Mouse (Mus musculus) CH12F3 (cell line): ENCODE measurements around the gene Atp8b3.

Experiments used
- in situ Hi-C: fragments of 300-500 bp; cut with MboI; formaldehyde crosslinking; loops from 2 replicates; pipeline ENCODE4 v1.14.3; 2020; ENCODE audit warnings: low sequenced_read_pairs

The Atp8b3 gene

DNA sequence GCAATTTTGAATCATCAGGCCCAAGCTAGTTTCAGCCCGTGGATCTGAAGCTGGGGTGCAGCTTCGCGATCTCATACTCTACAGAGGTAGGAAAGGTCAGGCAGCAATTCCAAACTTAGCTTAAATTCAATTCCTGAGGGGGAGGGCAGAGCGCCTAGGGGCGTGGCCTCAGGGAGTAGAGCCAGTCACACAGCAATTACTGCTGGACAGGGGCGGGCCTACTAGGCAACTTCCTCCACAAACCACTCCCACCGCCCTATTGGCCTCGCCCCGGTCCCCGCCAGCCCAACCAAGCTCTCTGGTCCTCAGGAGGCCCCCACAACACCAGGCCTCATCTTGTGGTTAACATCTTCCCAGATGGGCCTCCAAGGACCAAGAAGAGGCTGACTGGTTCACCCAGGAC, 30.7 kb upstream of the Atp8b3 start:
- in situ Hi-C loops, result no loop called here

DNA sequence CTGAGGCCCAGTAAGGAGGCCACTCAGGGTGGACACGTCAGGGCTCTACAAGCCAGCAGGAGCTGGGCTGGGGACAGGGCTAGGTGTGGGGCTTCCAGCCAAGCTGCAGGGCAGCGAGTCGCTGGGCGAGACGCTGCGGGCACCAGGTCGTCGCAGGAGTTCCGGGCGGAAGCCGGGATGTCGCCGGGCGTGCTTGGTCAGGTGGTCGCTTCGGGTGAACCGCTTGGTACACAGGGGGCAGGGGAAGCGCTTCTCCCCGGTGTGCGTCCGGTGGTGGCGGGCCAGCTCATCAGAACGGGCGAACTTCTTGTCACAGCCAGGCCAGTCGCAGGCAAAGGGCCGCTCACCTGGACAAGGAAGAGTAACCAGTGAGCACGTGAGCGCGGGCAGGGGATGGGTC, 30.0 kb upstream of the Atp8b3 start:
- in situ Hi-C loops, result no loop called here

DNA sequence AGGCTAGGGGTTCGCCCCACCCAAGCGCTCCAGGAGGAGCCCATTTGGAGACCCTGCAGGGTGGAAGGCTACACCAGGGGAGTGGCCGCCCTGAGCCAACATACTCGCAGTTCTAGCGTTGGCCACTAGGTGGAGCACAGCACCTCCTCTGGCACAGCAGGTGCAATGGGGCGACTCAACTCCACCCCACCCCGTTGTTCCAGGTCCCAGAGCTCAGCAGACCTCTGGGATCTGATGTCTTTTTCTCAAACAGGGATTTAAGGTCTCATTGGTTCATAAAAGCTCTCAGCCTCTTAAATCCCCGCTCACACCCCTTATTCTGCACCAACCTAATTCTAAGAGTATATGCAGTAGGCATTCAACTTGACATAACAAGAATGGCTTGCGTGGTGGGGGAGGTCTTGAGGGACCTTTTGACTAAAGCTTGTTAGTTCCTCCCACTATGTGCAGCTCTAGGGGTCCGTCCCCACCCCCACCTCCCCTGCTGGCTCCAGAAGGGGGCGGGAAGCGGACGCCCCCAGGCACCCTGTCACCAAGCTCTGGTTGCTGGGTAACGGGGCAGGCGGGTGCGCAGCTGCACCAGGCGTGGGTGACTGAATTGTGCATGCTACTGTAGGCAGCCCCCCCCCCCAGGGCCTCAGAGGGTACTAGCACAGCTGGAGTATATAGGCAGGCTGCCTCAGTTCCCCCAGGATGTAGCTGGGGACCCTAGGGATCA, 27.6 kb upstream of the Atp8b3 start:
- in situ Hi-C loops, result no loop called here

DNA sequence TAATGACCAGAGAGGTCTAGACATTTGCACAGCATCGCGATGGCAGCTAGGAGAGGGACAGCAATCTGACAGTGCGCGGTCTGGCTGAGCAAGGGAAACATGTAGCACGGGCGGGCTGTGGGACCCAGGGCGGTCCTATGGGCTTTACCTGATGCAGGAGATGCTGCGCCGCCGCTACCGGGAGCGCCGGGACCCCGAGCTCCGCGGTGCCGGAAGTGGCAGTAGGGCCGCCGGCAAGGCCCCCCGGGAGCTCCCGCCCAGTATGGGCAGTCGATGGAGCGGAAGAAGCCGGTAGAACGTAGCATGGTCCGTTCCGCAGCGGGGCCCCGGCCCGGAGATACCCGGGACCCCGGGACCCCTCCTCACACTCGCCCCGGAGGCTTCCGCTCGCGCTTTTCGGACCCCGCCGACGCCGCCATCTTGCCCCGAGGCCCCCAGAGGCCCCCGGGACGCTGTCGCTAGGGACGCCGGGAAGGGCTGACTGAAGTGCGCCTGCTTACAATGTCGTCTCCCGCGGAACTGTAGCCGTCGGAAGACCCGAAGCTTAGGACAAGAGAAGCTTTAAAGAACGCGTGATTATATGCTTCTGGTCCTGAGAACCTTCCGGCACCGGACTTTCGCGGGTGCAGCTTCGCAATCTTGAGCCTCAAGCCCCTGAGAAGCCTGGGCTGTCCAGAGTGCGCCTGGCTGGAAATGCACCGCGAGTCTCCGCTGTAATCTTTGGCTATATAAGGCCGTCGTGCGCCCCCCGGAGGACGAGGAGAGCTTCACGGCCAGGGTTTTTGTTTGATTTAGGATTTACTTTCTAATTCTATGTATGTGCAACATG, 22.4 kb upstream of the Atp8b3 start, which contains the start of gene Rexo1:
Gene Rexo1 (minus strand): TSS at position 445 of the 829 bp plus-strand sequence.
- in situ Hi-C loops, result no loop called here

GRCm38 (mm10) chr10:80560621-80561020, 21.7 kb upstream of the Atp8b3 start:
- in situ Hi-C loops, result no loop called here

- in situ Hi-C loops, result no loop called here
These were observed 20.5 kb upstream of the Atp8b3 start for GRCm38 (mm10) chr10:80559431-80559830.

DNA sequence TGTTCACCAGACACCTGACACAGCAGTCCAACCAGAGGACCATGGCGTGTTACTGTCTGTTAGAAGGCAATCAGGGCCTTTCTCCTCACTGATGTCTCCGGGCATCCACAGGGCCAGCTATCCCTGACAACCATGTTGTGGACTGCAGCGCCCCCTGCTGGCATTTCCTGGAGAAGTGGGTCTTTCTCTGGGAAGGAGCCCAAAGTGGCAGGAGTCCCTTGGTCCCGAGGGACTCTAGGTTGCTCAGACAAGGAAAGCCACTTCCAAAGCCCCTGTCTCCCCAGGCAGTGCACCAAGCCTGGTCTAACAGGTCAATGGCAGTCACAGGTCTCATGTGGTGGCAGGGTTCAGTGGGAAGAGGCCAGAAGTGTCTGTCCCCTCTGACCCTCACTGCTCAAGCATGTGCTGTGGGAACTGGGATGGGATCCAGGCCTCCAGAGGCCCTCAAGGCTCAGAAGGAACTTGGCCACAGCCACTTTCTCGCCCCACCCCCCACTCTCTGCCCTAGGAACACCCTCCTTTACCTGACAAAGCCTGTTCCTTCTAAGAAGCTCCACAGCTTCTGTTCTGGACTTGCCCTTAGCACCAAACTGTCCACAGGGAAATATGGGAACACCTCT, 18.5 kb upstream of the Atp8b3 start:
- in situ Hi-C loops, result no loop called here

- in situ Hi-C loops, result loop anchor here (5.0 kb wide), 1 partner anchor 107 kb away; no protein-coding TSS in a partner anchor
These were observed 15.1 kb upstream of the Atp8b3 start for GRCm38 (mm10) chr10:80553997-80554396.

DNA sequence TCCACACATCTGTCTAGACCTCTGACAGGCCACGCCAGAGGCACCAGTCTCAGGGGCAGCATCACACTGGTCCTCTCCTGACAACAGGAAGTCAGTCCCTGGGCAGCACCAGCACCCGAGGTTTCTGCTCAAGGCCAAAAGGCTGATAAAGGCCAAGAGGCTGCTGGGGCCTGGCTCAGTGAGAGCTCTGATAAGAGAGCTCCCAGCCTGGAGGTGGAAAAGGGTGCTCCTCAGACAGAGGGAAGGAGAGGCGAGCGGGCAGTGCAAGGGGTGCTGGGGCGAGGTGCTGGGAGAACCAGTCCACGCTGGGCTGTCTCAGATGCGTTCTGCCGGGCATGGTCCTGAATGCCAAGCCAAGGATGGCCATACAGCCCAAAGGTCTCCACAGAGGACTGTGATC, 14.7 kb upstream of the Atp8b3 start:
- in situ Hi-C loops, result loop anchor here (5.0 kb wide), 1 partner anchor 106 kb away; no protein-coding TSS in a partner anchor

DNA sequence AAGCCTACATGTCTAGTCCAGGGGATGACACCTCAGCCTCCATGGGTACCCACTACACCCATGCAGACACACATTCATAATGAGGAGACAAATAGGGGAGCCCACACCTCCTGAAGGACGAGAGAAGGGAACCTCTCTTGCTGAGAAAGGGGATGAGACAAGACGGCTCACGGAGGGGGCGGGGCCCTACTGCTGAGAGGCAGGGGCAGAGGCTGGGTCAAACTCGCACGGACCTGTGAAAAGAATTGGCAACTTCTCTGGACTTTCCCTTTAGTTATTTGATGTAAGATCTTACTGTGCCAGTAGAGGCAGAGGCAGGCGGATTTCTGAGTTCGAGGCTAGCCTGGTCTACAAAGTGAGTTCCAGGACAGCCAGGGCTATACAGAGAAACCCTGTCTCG, 13.4 kb upstream of the Atp8b3 start:
- in situ Hi-C loops, result loop anchor here (5.0 kb wide), 1 partner anchor 105 kb away; no protein-coding TSS in a partner anchor

GRCm38 (mm10) chr10:80549279-80549678, 10.4 kb upstream of the Atp8b3 start:
- in situ Hi-C loops, result no loop called here

GRCm38 (mm10) chr10:80548428-80549006, 9.6 kb upstream of the Atp8b3 start:
- in situ Hi-C loops, result no loop called here

- in situ Hi-C loops, result no loop called here
These were observed 8.6 kb upstream of the Atp8b3 start for GRCm38 (mm10) chr10:80547539-80547938.

GRCm38 (mm10) chr10:80546945-80547344, 8.0 kb upstream of the Atp8b3 start:
- in situ Hi-C loops, result no loop called here

- in situ Hi-C loops, result no loop called here
These were observed 6.7 kb upstream of the Atp8b3 start for GRCm38 (mm10) chr10:80545590-80545989.

GRCm38 (mm10) chr10:80543873-80544272, 4.9 kb upstream of the Atp8b3 start:
- in situ Hi-C loops, result no loop called here

DNA sequence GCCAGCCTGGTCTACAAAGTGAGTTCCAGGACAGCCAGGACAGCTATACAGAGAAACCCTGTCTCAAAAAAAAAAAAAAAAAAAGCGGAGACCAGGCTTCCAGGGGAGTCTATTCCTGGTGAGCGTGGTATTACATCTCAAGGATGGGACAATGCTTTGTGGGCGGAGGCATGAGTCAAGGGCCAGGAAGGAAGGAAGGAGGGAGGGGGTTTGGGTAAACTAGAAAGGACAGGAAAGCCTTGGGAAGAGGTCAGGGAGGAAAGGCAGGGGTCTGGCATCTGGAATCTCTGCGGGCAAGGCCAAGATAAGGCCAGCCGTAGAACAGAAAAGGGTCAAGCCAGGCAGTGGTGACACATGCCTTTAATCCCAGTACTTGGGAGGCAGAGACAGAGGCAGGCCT, 569 bp upstream of the Atp8b3 start:
- in situ Hi-C loops, result no loop called here

- in situ Hi-C loops, result no loop called here
These were observed 744 bp downstream of the Atp8b3 start for GRCm38 (mm10) chr10:80538180-80538579.

DNA sequence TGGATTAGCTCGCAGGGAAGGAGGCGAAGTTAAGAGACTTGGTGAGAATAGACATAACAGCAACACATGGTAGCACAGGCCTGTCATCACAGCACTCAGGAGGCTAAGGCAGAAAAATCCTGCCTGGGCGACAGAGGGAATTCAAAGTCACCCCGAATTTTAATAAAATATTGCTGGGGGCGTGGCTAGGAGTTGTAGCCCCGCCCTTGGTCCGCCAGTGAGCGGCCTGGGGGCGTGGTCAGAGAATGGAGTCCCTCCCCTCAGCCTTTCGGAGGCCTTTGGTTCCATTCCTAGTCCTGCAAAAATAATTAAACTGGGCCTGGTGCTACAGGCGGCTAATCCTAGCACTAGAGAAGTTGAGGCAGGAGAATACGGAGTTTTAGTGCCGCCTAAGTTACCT, 3.2 kb downstream of the Atp8b3 start:
- in situ Hi-C loops, result no loop called here

DNA sequence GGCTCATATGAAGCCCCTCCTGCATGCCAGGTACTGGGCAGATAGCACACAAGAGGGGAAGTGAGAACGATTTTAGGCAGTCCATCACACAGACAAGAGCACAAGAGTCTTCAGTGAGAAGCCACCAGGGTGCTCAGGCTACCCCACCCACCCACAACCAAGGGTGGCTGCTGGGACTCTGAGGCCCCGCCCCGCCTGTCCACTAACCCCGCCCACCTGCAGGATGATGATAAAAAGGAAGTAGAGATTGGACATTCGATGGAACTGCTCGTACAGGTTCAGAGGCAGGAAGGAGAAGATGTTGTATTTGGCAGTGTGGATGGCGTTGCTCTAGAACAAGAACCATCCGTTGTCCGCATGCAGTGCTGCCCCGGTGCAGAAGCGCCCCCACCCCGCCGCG, 3.9 kb downstream of the Atp8b3 start:
- in situ Hi-C loops, result no loop called here

DNA sequence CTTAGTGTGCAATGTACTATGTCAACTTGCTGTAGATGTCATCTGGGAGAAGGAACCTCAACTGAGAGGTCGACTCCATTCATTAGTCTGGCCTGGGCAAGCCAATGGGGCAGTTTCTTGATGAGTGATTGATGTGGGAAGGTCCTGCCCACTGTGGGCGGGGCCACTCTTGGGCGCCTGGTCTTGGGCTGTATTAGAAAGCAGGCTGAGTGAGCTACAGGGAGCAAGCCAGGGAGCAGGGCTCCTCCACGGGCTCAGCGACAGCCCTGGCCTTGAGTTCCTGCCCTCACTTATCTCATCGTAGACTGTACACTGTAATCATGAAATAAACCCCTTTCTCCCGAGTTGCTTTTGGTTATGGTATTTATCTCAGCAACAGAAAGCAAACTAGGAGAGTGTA, 5.2 kb downstream of the Atp8b3 start:
- in situ Hi-C loops, result no loop called here
